Mouse (Mus musculus) mouse trophoblast stem cell (cell line): ENCODE measurements around the gene Ddost.

Experiments used
- in situ Hi-C, 2 experiments: fragments of 300-500 bp; cut with MseI, MboI; formaldehyde crosslinking; loops; 2 replicates in 1 of 2; 3 replicates in 1 of 2; pipeline ENCODE4 v1.15.1; 2025

Ddost gene

DNA sequence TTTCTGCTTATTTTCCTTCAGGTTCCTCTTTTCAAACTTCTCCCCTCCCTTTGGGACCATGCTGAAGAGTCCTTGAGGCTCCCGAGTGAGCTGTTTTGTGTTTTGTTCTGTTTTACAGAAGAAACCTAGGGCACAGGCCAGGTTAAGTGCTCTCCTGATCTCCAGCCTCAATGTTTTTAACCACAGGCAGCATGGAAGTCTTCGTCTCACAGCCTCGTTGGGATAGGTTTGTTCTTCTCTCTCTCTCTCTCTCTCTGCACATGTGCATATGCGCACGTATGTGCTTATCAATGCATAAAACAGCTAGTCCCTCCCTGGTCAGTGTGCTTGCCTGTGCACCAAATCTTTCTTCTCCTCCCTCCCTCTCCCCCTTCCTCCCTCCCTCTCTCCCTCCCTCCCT, 32.3 kb downstream of the Ddost start:
- in situ Hi-C loops: no loop called here

DNA sequence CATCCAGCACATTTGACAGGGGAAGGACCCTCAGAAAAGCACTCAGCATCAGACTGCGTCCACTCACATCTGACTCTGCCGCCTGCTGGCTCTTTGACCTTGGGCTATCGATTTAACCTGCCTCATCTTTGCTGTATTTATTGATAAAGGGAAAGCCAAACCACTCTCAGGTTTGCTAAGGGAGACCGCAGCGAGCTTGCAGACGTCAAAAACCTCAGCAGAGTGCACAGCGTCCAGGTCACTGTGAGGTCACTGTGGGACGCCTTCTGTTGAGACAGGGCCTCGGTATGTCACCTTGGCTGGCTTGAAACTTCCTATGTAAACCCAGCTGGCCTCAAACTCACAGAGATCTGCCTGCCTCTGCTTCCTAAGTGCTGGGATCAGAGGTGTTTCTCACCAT, 32.8 kb downstream of the Ddost start:
- in situ Hi-C loops: no loop called here

DNA sequence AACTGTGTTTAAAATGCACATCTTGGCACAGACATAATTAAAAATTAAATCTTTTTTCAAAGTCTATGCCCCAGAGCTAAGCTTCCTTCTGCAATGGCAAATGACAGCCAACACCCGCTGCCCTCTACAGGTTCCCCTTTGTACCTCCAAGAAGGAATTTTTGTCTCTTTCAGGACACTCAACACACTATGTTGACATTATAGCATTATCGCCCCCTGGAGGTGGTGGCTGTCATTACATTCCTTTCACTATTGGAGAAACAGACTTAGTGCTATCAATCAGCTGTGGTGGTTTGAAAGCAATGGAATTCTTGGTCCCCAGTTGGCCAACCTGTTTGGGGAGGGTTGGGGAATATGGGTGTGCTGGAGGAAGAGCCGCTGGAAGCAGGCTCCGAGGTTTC, 35.4 kb downstream of the Ddost start:
- in situ Hi-C loops: no loop called here

DNA sequence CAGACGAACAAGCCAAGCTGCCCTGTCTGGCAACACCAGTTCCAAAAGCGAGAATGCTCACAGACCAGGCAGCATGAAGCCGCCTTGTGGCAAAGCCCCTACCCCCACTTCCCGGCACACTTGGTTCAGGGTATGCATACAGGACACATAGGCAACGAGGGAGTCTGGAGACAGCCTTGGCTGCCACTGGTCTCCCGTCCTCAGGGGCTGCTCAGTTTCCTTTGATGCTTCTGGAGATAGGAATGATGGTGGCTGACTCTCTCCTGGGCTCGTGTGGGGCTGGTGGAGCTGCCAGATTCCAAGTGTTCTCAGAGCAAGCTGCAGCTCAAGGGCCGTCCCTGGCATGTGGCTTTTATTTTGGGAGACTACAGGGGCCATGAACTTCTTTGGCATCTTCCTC, 36.9 kb downstream of the Ddost start:
- in situ Hi-C loops: no loop called here

DNA sequence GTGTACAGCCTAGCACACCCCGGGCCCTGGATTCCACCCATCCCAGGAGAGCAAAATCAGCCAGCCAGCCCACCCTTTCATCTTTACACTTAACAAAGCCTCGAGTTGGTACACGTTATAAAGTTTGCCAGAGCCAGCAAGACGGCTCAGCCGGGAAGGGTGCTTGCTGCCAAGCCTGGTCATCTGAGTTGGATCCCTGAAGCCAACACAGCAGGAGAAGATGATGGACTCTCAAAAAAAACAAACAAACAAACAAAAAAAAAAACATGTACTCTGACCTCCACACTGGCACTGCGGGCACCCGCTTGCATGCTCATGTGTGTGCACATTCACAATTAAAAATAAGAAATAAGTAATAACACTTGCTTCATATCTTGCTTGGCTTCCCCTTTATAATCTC, 37.5 kb downstream of the Ddost start:
- in situ Hi-C loops: no loop called here

DNA sequence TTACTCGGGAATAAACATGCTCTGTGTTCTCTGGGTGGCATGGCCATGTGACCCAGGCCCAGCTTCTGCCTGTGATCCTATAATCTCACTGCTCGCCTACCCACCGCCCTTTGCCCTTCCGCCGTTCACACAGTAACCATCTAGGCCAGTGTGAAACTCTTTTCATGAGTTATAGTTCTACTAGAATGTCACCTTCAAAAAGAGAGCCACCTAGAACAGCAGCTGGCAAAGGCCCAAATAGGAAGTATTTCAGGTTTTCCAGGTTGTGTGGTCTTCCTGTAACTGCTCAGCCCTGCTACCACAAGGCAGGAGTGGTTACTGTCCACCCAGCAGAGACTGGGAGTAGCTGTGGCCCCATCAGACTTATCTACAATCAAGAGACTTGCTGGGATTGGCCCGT, 38.2 kb downstream of the Ddost start:
- in situ Hi-C loops: no loop called here

DNA sequence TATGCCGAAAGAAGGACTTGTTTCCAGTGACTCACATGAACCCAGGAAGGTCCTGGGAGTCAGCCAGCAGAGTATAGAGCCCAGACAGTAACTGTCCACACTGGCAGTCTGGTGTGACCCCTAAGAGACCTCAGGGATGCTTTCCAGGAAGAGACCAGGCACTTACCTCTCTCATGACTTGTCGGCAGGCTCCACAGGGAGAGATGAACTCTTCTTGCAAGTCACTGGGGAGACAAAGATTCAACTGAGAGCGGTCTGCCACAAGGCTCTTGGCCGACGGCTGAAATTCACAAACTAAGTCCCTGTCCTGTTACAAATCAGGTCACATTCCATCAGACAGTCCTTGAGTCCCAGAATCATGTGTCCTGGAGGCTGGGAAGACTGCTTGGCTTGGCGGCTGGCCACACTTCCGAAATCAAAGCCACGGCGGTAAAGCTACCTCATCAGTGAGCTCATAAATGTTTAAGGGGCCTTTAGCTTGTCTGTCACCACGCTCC, 38.9 kb downstream of the Ddost start:
- in situ Hi-C loops: no loop called here

DNA sequence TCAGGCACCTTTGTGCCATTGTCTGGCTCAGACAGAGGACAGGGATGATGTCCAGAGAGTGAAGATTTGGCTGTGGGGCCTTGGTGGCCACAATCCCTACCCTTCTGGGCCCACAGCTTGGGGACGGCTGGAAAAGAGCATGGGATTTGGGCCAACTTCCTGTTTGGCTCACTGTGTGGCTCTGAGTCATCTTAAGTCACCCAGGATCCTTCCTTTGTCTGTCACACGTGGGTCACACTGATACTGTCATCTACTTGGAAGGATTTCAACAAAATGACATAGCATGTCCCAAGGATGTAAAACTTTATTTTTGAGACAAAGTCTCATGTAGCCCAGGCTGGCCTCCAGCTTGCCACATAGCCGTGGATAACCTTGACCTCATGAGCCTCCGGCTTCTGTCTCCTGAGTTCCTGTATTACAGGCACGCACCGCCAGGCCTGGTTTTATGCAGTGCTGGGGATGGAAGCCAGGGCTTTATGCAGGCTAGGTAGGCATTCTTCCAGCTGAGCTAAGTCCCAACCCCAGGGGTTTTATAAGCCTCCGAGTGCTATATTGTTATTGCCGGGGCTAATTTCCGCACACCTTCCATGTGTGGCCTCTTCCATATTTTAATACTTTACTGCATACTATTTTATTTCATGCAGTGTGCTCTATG, 40.5 kb downstream of the Ddost start:
- in situ Hi-C loops: no loop called here

DNA sequence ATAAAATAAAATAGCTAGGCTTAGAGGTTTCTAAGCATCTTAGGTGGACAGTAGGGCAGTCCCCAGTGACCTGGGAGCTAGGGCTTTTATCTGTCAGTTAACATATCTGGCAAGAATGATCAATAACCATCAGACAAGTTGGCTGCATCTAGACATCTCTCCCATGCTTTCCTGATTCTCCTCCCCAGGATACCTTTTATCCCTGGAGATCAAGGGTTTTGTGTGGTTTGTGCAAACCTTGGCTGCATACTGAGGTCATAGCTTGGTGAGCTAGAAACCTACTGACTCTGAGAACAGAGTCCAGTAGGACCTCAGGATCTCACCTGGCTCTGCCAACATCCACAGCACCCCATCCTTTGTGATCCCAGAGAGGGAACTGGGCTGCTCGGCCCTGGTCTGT, 42.8 kb downstream of the Ddost start:
- in situ Hi-C loops: no loop called here

DNA sequence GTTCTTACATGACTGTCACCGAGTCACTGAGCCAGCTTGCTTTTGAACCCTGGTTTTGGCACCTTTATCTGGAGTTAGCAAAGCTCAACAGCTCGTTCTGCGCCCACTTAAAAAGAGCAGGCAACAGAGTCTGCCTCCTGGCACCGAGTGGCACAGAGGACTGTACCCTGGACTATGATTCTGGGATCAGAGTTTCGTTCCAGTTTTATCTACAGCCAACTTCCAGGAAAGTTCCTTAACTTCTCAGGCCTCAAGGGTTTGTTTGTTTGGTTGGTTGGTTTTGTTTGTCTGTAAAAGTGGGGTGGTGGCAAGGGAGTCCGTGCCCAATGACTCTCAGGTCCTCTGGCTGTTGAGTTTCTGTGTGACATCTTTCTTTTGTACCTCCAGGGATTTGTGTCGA, 44.2 kb downstream of the Ddost start:
- in situ Hi-C loops: no loop called here

DNA sequence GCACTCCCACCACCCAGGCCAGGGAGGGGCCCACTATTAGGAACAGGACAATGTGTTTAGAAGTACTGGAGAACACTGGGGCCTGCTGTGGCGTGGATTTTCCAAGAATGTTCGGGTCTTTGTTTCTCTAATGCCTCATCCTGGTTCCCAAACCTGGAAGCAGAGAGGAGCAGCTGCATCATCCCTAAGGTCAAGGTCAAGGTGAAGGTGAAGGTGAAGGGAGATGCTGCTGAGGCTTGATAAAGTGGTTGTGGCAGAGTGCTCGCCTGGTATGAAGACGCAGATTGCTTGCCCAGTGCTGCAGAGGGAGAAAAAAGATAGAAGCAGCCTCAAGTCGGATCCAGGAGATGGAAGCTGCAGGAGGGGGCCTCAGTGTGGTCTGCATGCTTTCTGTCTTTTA, 47.3 kb downstream of the Ddost start:
- in situ Hi-C loops: no loop called here

DNA sequence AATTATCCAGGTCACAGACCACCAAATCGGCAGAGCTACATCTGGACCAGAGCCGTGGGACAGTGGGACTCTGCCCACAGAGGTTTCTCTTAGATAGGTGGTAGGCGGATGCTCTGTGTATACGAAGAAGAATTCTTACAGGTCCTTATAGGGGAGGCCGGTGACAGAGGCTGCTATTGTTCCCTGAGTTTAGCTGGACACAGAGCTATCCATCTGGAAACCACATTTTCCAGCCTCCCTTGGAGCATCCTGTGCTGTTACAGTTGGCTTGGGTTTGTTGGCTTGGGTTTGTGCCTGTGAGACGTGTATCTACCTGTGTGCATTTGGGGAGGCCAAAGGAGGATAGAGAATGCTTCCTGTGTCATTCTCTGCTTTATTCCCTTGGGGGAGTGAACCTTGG, 48.2 kb downstream of the Ddost start:
- in situ Hi-C loops: no loop called here

DNA sequence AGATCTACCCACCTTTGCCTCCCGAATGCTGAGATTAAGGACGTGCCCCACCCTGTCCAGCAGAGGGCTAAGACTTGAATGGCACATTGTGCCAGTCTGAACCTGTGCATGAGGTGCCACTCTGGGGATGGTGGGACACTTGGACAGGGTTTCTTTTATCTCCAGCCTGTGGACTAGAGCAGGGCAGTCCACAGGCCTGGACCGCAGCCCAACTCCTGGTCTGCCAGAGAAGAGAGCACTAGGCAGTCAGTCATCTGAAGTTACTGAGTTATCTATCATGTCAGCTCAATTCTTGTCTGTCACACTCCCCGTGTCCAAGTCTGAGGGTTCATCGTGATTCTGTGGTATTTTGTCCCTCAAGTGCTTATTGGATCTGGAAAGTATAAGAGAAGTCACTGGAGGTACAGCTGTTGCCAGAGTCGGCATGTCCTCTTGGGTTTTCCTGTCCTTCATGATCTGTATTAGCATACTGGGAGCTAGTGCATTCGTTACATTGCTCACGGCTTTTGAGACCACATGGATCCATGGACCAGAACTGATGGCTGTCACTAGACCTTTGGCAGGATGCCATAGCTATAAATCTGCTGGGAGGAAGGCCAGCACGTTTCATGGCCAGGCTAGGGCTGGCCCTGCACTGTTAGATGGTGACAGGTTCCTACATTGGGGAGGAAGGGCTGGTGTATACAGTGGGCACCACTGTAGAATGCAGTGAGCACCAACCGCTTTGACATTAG, 49.1 kb downstream of the Ddost start:
- in situ Hi-C loops: no loop called here

DNA sequence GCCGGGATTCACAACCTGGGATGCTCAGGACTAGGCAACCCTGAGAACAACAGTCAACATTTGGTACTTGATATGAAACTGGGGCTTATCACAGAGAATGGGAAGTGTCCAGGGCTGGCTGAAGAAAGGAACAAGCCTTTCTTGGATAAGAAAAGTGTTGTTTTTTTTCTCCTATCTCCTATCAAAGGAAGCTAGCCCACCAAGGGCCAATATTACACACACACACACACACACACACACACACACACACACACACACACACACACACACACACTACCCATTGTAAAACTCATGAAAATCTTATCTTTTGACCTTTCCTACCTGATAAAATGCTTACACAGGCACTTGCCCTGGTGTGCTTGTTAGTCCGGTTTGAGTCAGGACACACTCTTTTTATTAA, 51.0 kb downstream of the Ddost start:
- in situ Hi-C loops: no loop called here

DNA sequence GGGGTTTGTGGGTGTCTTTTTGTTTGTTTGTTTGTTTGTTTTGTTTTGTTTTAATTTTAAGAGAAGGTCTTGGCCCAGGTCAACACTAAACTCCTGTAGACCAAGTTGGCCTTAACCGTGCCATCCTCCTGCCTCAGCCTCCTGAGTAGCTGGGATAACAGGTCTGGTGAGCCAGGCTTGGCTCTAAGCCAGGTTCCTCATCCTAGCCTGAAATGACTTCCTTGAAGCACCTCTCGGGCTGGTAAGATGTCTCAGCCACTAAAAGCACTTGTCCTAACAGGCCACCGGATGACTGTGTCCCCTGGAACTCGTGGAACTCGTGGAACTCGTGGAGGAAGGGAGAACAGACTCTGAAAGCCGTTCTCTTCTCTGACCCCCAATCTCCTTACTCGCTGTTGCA, 51.6 kb downstream of the Ddost start:
- in situ Hi-C loops: no loop called here

DNA sequence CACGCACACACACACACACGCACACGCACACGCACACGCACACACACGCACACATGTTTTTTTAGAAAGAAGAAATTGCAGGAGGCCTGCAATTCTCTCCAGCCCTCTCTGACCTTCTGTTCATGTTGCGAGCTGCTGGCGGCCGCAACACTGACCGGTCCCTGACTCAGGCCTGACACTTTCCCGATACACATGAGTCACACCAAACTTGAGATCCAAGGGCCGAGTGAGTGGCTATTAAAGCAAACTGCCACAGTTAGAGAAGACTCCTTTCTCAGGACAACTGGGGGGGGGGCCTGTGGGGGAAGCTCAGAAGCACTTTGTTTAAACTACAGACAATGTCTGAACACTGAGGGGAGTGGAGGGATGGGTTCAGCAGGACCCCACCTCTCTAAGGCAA, 52.0 kb downstream of the Ddost start:
- in situ Hi-C loops: no loop called here

DNA sequence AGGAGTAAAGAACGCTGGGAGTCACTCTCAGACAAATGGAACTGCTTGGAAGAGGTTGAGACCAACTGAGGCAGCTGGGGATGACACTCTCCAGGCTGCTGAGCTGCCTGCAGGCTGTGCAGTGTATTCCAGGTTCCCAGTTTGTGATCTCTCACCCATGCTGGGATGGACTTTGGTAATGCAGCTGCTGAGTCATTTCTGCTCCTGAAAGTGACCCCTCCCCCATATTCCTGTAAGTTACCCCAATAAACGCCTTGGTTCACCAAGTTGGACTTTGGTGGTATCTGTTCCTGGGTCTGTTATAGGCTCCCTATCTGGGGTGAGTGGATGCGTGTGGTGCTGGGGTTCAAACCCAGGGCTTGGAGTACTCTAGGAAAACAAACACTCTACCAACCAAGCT, 53.6 kb downstream of the Ddost start:
- in situ Hi-C loops: no loop called here

DNA sequence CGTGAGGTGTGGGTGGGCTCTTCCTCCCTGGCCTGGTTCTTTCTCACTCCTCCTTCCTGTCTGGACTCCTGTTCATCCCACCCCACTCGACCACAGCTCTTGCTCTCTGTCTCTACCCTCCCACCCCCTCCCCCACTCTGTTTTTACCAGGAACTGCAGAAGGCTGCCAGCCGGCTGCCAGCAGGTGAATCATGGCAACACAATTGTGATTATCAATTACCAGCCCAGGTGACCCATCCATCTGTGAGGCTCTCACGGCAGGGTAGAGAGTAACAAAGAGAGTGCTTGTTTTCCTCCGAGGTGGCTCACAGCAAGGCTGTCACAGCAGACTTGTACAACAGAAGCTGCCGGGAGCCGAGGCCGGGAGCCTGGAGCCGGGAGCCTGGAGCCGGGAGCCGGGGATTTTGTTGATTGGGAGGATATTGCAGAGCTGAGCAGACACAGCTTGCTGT, 56.9 kb downstream of the Ddost start:
- in situ Hi-C loops: no loop called here
